Mouse (Mus musculus) adrenal gland (tissue): ENCODE data around the gene Nlrp2.

Experiments used
- intact Hi-C: fragments of 180-260 bp; cut with DNase I; formaldehyde crosslinking; loops from one replicate; pipeline ENCODE4 v1.15.1; 2025
- long read RNA-seq, 2 experiments: library from polyadenylated mRNA; unstranded; transcript quantifications; one replicate each; pipeline ENCODE4 v2.0.0; 2020; ENCODE audit warnings: borderline replicate concordance in 1 of 2; ENCODE audit not compliant: insufficient replicate concordance in 1 of 2

Nlrp2 gene
- long read RNA-seq, experiment 1 = 0 reads
- long read RNA-seq, experiment 2 = 0 reads

DNA sequence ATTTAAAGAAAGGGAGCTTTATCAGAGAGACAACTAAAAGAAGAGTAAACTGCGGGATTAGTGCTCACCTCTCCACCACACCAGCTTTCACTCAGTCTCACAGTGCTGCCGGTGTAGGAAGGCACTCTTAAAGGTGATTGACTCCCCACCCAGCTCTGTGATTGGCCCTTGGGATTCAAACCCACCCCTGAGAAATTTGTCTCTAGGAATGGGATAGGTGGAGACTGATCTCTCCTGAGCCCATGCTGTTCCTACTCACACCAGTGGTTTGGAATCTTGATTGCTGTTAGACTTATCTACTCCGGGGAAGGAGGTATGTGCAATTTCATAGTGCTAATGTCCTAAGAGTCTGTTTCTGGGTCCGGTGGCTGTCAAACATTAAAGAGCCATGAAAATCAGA, at the start of gene Nlrp2:
Gene Nlrp2 (minus strand): TSS at position 101 of the 400 bp plus-strand sequence.
- intact Hi-C loops = no loop called here

GRCm38 (mm10) chr7:5366724-5367123, 15.9 kb upstream of the Nlrp2 start:
- intact Hi-C loops = loop anchor here (2.0 kb wide), 1 partner anchor 30 kb away; no protein-coding TSS in a partner anchor

GRCm38 (mm10) chr7:5363599-5363998, 12.8 kb upstream of the Nlrp2 start:
- intact Hi-C loops = no loop called here

DNA sequence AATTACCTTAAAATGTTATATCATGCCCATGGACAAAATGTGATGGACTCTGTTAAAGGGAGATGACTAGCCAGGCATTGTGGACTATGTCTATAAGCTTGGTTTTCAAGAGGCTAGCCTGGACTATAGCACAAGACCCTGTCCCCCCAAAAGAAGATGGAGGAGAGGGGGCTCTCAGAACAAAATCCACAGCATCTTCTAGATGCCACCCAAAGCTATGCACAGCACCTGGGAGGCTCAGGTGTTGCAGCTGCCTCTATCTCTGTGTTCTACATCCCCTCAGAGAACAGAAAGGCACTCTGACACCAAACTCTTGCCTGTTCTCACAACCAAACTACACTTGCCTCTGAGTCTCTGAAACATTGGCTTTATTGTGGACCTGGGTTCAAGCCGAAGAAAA, 598 bp downstream of the Nlrp2 start, which contains the start of gene Gm5065:
Gene Gm5065 (plus strand): TSS at position 301 of the 400 bp plus-strand sequence.
- intact Hi-C loops = no loop called here

- intact Hi-C loops = no loop called here
Observed at GRCm38 (mm10) chr7:5327511-5327910, 23.3 kb downstream of the Nlrp2 start.

- intact Hi-C loops = no loop called here
Observed at GRCm38 (mm10) chr7:5288281-5288680, 62.6 kb downstream of the Nlrp2 start.

DNA sequence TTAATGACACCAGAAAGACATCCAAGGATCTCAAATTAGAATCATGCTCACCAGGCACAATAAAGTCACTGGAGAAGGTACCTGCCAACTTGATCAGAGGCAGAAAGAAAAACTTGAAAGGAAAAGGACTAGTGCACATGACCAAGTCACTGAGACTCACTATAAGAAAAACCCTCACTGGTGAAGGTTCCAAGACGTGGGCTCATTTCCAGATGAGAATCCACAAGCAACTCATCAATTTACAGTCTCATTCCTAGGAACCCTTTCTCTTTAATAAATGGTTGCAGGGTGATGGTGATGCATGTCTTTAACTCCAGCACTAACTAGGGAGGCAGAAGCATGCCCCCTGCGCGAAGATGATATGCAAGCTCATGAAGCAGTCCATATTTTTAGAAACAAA, 87.8 kb downstream of the Nlrp2 start:
- intact Hi-C loops = no loop called here
